Mouse (Mus musculus) CH12.LX (cell line): Measurements from ENCODE around the gene Pappa2. TPM values are rescaled to one million over a fixed set of nuclear protein-coding genes. Genes with fewer than 3 reads are reported as not detected.

Experiments
- DNase-seq: peaks from one replicate; pipeline ENCODE4 v3.0.0-alpha.2; 2013; ENCODE audit errors: extremely low read depth
- H3K27ac ChIP-seq: 2 replicates; pipeline ENCODE4 v1.5.1; 2012; ENCODE audit warnings: low read depth, mild to moderate bottlenecking, control low read depth, moderate library complexity; ENCODE audit not compliant: insufficient read depth
- H3K27me3 ChIP-seq: replicated peaks from 2 replicates; pipeline ENCODE3; 2012; ENCODE audit warnings: inconsistent platforms
- H3K36me3 ChIP-seq, 2 experiments: replicated peaks in 1 of 2; 2 replicates each; pipeline versions ENCODE3 to v1.6.1; 2012; ENCODE audit warnings: inconsistent platforms in 1 of 2, low read length in 1 of 2, mild to moderate bottlenecking in 1 of 2, mixed read lengths in 1 of 2, moderate library complexity in 1 of 2; ENCODE audit not compliant: control insufficient read depth in 1 of 2, insufficient read depth in 1 of 2
- H3K4me1 ChIP-seq, 2 experiments: 2 replicates each; pipeline ENCODE4 v1.6.1; 2012; ENCODE audit warnings: inconsistent platforms in 1 of 2, moderate library complexity in 1 of 2; ENCODE audit not compliant: insufficient read depth in 2 of 2, control insufficient read depth in 1 of 2
- H3K4me2 ChIP-seq: 2 replicates; pipeline ENCODE4 v1.6.1; 2012; ENCODE audit warnings: low read depth, mild to moderate bottlenecking, control low read depth; ENCODE audit not compliant: poor library complexity, insufficient read depth, severe bottlenecking
- H3K4me3 ChIP-seq, 3 experiments: fragments of 150-350 bp in 1 of 3; sonication (generic) in 1 of 3; replicated peaks in 1 of 3; 2 replicates each; pipeline versions ENCODE3 to v1.5.1; 2011 to 2012; ENCODE audit warnings: low read depth in 2 of 3, low read length in 2 of 3, mild to moderate bottlenecking in 2 of 3, moderate library complexity in 2 of 3, control low read depth in 1 of 3, improper control_type of control experiment in 1 of 3, inconsistent platforms in 1 of 3, mixed read lengths in 1 of 3; ENCODE audit not compliant: poor library complexity in 1 of 3
- H3K79me2 ChIP-seq: replicated peaks from 2 replicates; pipeline ENCODE4 v1.6.1; 2012; ENCODE audit warnings: mild to moderate bottlenecking, moderate library complexity; ENCODE audit not compliant: control insufficient read depth, poor library complexity, insufficient read depth, severe bottlenecking; ENCODE audit errors: extremely low read depth
- H3K9ac ChIP-seq: 2 replicates; pipeline ENCODE4 v1.6.1; 2012; ENCODE audit warnings: low read depth, mild to moderate bottlenecking, control low read depth, moderate library complexity; ENCODE audit not compliant: insufficient read depth
- H3K9me3 ChIP-seq: replicated peaks from 2 replicates; pipeline ENCODE3; 2012; ENCODE audit warnings: low read length, inconsistent platforms, mixed read lengths
- CHD1 ChIP-seq: IDR thresholded peaks from 2 replicates; pipeline ENCODE4 v1.6.1; 2012; ENCODE audit warnings: low read depth, low read length, improper control_type of control experiment, inconsistent platforms
- CTCF ChIP-seq, 2 experiments: IDR thresholded peaks in 1 of 2; conservative IDR thresholded peaks in 1 of 2; 2 replicates each; pipeline ENCODE4 v1.5.1; 2011 to 2012; ENCODE audit warnings: low read depth in 2 of 2, low read length in 2 of 2, improper control_type of control experiment in 1 of 2, inconsistent platforms in 1 of 2, mild to moderate bottlenecking in 1 of 2, moderate library complexity in 1 of 2
- EP300 ChIP-seq: IDR thresholded peaks from 2 replicates; pipeline ENCODE4 v1.6.1; 2011; ENCODE audit warnings: low read length, improper control_type of control experiment
- HCFC1 ChIP-seq: IDR thresholded peaks from 2 replicates; pipeline ENCODE4 v1.6.1; 2012; ENCODE audit warnings: low read depth, mild to moderate bottlenecking, inconsistent platforms, low read length, improper control_type of control experiment
- IRF4 ChIP-seq: IDR thresholded peaks from 2 replicates; pipeline ENCODE4 v1.6.1; 2014; ENCODE audit warnings: low read depth, mild to moderate bottlenecking, inconsistent platforms, low read length, improper control_type of control experiment
- JUN ChIP-seq: IDR thresholded peaks from 2 replicates; pipeline ENCODE4 v1.6.1; 2011; ENCODE audit warnings: low read depth, mild to moderate bottlenecking, low read length, improper control_type of control experiment, moderate library complexity; ENCODE audit not compliant: insufficient read depth
- KAT2A ChIP-seq: IDR thresholded peaks from 2 replicates; pipeline ENCODE4 v1.6.1; 2012; ENCODE audit warnings: low read length, improper control_type of control experiment, inconsistent platforms; ENCODE audit not compliant: insufficient replicate concordance
- MEF2A ChIP-seq: IDR thresholded peaks from 2 replicates; pipeline ENCODE4 v1.6.1; 2014; ENCODE audit warnings: low read depth, mild to moderate bottlenecking, inconsistent platforms, low read length, improper control_type of control experiment, borderline replicate concordance
- MYC ChIP-seq: IDR thresholded peaks from 2 replicates; pipeline ENCODE4 v1.6.1; 2011; ENCODE audit warnings: low read depth, mild to moderate bottlenecking, improper control_type of control experiment, low read length
- SIN3A ChIP-seq: IDR thresholded peaks from 2 replicates; pipeline ENCODE4 v1.6.1; 2012; ENCODE audit warnings: low read length, improper control_type of control experiment, inconsistent platforms
- TBP ChIP-seq: conservative IDR thresholded peaks from 2 replicates; pipeline ENCODE4 v1.6.1; 2011; ENCODE audit warnings: low read depth, low read length, improper control_type of control experiment
- UBTF ChIP-seq: IDR thresholded peaks from 2 replicates; pipeline ENCODE4 v1.6.1; 2012; ENCODE audit warnings: low read depth, mild to moderate bottlenecking, inconsistent platforms, low read length, improper control_type of control experiment, moderate library complexity
- ZKSCAN1 ChIP-seq: IDR thresholded peaks from 2 replicates; pipeline ENCODE4 v1.6.1; 2012; ENCODE audit warnings: low read depth, inconsistent platforms, low read length, improper control_type of control experiment, borderline replicate concordance
- ZMIZ1 ChIP-seq: IDR thresholded peaks from 2 replicates; pipeline ENCODE4 v1.6.1; 2012; ENCODE audit warnings: low read depth, mild to moderate bottlenecking, inconsistent platforms, low read length, improper control_type of control experiment
- dilution Hi-C: fragments of 300-500 bp; cut with MboI; formaldehyde crosslinking; loops from 2 replicates; pipeline ENCODE4 v1.14.3; 2020; ENCODE audit warnings: low sequenced_read_pairs; ENCODE audit not compliant: extremely low pct_unique_long_range_greater_than_20kb, extremely low pct_ligation_motif_present
- in situ Hi-C: fragments of 300-500 bp; cut with MboI; formaldehyde crosslinking; loops from 3 replicates; pipeline ENCODE4 v1.14.3; 2019; ENCODE audit warnings: low sequenced_read_pairs, low pct_ligation_motif_present, low pct_unique_long_range_greater_than_20kb, mixed read lengths
- polyA plus RNA-seq: library from polyadenylated mRNA; unstranded; fragments of >175 nt; gene quantifications from 2 replicates; pipeline ENCODE4 v1.2.1, GENCODE M21; 2012; ENCODE audit warnings: low read depth; ENCODE audit not compliant: insufficient read length
- total RNA-seq, 2 experiments: library from RNA; depleted of rRNA; stranded (reverse); fragments of 300-350 nt in 1 of 2; fragments of >200 nt in 1 of 2; gene quantifications; 2 replicates each; pipeline ENCODE4 v1.2.3; 2012 to 2014

Pappa2 gene
- total and polyA plus RNA-seq, 3 experiments, result 0.17 to 1.3 (median 0.20) TPM

- TF ChIP-seq EP300 (no peak), UBTF (no peak), ZMIZ1 (no peak), CTCF (conservative IDR thresholded peaks at IDR 0.05 in 1 of 2, IDR thresholded peaks at IDR 0.05 in 1 of 2; ENCODE audit: low read depth in 2 of 2, low read length in 2 of 2) (no peak), CHD1 (no peak), SIN3A (no peak), HCFC1 (no peak), MEF2A (no peak), MYC (no peak), JUN (no peak), IRF4 (no peak), ZKSCAN1 (no peak), KAT2A (no peak), TBP (no peak)
- no peaks in the 10 kb centered on the region for H3K27me3 ChIP-seq
- H3K27ac ChIP-seq, result no peak overlapping the region
- in situ Hi-C loops (loop anchor here (25.0 kb wide), 2 partner anchors 929 to 1104 kb away; no protein-coding TSS in a partner anchor), dilution Hi-C loops (no loop called here)
- H3K4me1 ChIP-seq, result peaks cover 0 to 23% of the 10 kb centered on the region in 2 experiments; a peak in 3 of 4 replicates
- no peak overlapping the region for H3K4me2 ChIP-seq
- no peaks in the 10 kb centered on the region for H3K79me2 ChIP-seq
- DNase-seq, result no peak
- H3K9ac ChIP-seq, result no peak overlapping the region
- H3K9me3 ChIP-seq, result no peaks in the 10 kb centered on the region
- no peaks in the 10 kb centered on the region for H3K36me3 ChIP-seq
- no peak overlapping the region for H3K4me3 ChIP-seq
These were observed 314.3 kb downstream of the Pappa2 start for GRCm38 (mm10) chr1:158666001-158666400.
